Mouse (Mus musculus): ENCODE results near the gene Bag6.
"Not testable (repeated sequence)": the region's sequence is repeated elsewhere in the genome, so short reads cannot be mapped to it uniquely, and the experiment has no call there.

Bag6 gene

DNA sequence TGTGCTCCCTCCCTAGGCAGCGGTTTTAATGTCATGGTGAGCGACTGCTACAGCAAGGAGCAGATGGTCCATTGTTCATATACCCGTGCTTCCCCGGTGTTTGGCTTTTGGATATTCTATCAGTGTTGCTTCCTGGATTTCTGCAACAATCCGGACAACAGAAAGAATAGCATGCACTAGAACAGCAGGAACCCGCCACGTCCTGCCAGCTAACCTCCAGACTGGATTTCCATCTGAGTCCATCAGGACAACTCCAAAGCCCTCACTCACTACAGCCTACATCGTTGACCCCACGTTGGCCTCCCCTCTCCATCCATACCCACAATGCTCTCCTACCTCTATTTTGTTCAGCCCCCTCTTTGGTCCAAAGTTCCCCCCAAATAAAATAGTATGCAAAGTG is 23.2 kb upstream of the Bag6 start:
- no peak for DNase-seq (ENCODE audit: low read depth, low spot score)

DNA sequence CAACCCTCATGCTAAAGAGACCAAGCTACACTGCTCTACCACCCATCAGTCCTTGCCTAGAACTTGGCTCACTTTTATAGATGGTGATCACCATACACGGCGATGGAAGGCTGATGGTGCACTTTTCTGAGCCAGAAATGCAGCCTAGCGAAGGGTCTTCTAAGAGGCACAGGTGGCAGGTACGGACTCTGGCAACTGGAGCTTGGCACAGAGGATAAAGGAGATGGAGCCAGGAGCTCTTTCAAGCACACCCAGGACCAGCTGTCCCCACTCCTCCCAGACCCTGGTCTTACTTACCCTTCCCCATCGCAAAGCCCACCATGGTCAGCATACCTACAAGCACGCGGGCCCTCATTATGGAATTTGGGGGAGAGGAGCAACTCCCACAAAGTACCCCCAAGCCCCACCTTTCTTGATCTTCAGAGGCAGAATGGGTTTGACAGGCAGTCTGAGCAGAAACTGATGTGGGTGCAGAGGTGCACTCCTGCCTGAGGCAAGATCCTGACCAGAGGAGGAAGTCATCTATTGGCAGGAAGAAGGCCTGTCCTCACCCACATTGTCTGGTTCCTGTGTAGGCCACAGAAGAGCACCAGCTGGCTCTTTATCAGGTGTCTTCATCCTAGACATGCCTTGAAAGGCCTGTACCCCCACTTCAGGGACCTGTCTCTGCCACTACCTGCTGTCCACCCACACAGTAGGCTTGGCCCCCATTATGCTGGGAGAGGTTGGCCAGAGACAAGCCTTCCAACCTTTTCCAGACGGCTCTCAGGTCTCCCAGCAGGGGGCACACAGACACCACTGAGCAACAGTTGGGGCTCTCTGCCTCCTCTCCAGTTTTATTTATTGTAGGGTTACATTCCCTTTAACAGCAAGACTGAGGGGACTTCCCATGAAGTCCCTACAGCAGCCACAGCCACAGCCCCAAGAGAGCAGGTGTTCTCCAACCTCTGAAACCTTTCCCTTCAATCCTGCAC is 19.6 kb upstream of the Bag6 start, which contains the start of gene Ly6g5b:
Gene Ly6g5b (minus strand): TSS at position 383 of the 974 bp plus-strand sequence.
- no peak for DNase-seq (ENCODE audit: low read depth, low spot score)

DNA sequence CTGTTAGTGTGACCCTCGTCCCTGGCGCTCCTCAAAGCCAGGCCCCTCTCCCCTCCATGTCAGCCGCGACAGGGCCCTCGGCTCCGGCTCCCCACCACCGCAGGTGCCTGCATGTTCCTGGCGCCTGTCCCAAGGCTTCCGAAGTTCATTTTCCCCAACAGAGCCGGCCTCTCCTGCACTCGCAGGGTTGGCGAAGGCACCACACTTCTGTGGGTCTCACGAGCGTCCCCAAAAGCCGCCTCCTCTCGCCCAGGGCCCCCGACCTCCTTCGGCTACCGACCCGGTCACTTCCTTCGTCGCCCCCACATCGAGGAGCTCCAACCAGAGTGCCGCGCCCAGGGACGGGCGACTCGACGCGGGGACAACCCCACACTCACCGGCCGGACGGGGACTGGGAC is 14.2 kb upstream of the Bag6 start:
- DNase-seq (ENCODE audit: low read depth, low spot score), result no peak

DNA sequence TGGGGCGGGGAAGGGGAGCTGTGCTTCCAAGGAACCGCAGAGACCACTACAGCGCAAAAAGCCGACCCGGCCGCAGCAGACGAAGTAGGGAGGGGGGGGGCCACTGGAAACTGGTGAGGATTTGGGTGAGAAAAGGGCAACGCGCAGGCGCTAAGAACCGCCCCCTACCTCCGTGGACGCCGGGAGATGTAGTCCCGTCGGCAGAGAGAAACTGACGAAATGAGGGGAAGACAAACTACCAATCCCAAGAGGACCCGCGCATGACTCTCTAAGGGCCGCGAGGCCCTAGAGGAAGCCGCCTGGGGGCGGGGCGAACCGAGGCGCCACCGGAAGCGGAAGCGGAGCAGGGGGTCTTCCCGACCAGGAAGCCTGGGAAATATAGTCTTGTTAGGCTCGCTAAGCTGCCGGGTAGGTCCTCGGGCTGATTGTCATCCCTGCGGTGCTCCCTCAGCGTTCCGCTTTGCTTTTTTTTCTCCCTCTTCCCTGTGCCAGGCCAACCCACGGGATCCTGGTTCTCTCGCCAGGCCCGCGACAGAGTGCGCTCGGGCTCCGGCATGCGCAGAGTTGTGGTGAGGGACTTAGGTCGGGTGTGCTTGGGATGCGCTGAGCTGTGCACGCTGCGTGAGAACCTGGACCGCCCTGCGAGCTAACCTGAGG is 13.7 kb upstream of the Bag6 start, which contains the start of gene Gpank1:
Gene Gpank1 (plus strand): TSS at position 313 of the 657 bp plus-strand sequence.
- peak; percentile 93 for DNase-seq (ENCODE audit: low read depth, low spot score)

DNA sequence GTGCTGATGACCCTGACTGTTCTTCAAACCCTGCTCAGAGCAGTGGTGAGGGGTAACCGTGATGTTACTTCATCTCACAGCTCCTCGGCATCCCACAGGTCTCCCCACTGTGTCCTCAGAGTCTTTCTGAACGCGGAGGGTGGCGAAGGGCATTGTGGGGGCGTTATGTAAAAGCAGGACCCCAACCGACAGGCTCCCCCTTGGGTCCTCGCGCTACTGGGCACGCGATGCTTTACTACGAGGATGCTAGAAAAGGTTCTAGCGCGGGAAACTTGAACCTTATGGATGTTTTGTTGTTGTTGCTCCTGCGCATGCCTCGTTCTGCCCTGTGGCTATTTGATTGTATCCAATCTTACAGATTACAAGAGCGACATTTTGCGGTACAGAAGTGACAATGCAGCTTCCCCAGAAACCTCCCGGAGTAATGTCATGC is 13.1 kb upstream of the Bag6 start, which contains the start of gene Csnk2b:
Gene Csnk2b (minus strand): TSS at position 183 of the 433 bp plus-strand sequence.
- DNase-seq (ENCODE audit: low read depth, low spot score), result no peak

DNA sequence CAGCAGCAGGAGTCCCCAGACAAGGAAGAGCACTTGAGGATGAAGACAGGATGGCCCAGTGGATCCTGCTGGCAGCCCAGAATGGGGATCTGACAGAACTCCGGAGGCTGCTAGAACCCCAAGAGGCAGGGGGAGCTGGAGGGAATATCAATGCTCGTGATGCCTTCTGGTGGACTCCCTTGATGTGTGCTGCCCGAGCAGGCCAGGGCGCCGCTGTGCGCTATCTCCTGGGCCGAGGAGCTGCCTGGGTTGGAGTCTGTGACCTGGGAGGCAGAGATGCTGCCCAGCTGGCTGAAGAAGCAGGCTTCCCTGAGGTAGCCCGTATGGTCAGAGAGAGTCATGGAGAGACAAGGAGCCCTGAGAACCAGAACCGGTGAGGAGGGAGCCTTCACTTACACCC is 11.7 kb upstream of the Bag6 start:
- DNase-seq (ENCODE audit: low read depth, low spot score), result not testable (repeated sequence)

DNA sequence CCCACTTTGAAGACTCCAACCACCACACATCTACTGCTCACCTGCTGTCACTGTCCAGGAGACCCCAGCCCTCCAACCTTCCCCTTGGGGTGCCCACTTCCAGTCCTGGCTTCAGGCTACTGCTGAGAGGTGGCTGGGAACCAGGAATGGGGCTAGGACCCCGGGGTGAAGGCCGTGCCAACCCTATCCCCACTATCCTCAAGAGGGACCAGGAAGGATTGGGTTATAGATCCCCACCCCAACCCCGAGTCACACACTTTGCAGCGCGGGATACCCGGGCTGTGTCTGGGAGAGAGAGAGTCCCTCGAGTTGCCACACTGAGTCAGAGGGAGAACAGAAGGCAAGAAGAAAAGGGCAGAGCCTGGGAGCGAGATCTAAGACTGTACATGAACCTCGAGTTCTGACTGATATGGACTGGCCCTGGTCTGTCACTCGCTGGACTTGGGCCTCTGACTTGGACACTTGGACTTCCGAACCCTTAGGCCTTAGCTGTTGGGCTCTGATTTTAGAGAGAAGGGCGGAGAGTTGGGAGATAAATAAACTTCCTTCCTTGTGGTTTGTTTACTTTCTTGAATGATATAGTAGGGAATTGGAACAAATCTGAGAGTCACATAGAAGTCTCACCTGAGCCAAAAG is 10.6 kb upstream of the Bag6 start:
- DNase-seq (ENCODE audit: low read depth, low spot score), result not testable (repeated sequence)

DNA sequence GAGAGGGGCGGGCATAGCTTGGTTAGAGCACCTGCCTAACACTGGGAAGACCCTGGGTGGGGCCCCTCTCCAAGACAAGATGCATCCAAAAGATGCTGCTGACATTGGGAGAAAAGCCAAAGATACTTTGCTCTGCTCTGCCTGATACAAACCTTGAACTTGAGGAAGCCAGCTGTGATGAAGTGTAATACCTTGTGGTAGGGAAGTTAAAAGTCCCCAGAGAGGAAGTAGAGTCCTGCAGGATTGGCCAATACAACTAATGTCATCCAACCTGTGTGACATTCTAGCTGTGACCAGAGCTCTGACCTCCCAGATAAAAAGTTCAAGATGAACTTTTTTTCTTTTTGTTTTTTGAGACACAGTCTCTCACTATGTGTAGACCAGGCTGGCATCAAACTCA is 9.9 kb upstream of the Bag6 start:
- no peak for DNase-seq (ENCODE audit: low read depth, low spot score)

DNA sequence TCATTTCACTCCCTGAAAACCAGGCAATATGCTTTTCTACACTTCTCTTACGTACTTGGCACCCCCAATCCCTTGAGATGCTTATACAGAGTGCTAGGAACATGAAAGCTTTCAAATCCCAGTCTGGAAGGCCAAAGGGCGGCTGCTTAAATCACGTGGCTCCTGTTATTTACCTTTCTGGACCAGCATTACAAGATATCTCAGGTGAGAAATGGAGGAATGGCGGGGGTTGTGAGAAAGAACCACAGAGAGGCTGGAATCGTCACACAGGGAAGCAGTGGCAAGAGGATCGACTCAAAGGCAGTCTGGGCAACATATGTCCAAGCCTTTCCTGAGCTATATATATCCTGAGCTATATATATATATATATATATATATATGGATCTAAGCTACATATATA is 9.4 kb upstream of the Bag6 start:
- DNase-seq (ENCODE audit: low read depth, low spot score), result no peak

DNA sequence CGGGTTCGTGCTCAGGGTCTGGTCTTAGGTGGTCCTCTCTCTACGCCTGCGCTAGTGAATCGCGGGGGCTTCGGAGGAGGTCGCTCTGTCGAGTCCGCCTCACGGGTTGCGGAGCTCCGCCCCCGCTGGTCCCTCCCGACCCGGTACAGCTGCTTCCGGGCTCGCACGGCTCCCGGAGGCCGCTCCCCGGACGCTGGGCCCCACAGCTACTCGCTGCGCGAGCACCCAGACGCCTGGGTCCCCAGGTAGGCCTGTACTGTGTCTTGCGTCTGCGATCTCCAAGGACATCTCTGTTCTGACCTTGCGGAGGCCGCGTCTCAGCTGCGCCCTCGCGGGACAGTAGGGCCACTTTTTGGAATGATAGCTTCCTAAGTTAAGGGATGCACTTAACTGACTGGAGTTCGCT is 8.8 kb upstream of the Bag6 start, which contains the start of gene D17H6S53E:
Gene D17H6S53E (plus strand): TSS at position 168 of the 406 bp plus-strand sequence.
- DNase-seq (ENCODE audit: low read depth, low spot score), result no peak

DNA sequence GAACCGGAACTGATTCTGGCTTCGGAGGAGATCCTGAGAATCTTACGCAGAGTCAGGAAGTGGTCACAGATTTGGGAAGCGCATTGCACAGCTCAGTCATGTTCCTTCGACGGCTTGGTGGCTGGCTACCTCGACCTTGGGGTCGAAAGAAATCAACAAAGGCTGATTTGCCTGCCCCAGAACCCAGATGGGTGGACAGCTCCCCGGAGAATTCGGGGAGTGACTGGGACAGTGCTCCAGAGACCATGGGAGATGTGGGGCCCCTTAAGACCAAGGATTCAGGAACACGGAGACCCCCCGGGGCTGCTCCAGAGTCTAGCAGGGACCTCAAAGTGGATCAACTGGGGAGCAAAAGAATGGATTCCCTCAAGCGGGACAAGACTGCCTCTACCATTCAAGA is 8.0 kb upstream of the Bag6 start:
- no peak for DNase-seq (ENCODE audit: low read depth, low spot score)

DNA sequence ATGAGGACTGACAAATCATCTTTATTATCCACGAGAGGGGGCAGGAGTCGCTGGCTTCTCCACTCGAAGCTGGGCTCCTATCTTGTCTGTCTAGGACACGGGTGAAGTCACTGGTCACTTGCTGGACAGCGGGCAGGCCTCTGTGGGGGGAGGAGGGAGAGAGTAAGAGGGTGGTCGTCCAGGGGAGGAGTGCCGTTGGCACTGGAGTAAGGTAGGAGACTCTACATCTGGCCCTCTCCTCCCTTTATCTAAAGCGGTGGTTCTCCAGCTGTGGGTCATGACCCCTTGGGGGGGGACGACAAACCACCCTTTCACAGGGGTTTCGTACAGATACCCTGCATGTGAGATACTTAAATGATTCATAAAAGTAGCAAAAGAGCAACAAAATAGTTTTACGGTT is 6.0 kb upstream of the Bag6 start:
- DNase-seq (ENCODE audit: low read depth, low spot score), result no peak

DNA sequence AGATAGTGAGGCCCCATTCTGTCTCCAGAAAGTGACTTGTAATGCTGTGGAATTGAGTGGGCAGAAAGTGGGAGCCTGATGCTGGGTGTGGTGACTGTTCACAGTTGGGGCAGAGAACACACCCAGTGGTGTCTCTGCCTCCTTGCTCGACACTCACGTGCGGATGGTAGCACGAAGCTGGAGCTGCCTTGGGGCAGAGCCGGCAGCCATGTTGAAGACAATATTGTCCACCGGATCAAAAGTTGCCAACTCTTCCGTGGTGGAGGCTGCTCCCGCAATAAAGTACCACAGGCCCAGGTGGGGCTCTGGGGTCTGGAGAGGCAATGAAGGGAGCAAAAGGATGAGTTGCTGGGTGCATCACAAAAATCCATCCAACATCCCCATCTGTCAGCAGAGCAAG is 3.9 kb upstream of the Bag6 start:
- no peak for DNase-seq (ENCODE audit: low read depth, low spot score)

DNA sequence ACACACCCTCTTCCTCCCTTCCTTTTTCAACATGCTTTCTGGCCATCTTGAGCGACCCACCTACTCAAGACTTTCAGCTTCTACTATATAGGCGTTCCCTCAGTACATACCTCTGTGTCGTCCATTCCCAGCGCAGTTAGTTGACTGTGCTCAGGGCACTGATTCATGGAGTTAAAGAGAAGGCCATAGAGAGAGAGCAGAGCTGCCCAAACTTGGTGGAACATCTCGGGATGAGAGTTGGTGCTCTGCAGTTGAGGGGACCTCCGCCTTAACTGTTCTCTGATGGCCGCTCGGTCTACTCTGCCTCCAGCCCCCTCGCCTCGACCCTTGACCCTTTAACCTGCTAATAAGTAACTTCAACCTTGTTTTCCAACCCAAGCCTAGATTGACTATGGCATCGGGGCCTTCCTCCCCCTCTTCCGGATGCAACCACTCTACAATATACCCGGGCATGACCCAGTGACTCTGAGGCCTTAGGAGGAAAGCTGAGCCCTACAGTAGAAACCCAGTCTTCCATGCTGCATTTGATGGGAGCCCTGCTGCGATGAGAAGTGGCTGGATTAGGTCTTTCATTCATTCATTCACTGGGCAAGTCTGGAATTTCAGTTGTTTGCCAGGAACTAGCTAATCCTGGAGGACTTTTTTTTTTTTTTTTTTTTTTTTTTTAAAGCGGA is 3.3 kb upstream of the Bag6 start, which contains the start of gene Apom:
Gene Apom (minus strand): TSS at position 551 of the 674 bp plus-strand sequence.
- no peak for DNase-seq (ENCODE audit: low read depth, low spot score)

DNA sequence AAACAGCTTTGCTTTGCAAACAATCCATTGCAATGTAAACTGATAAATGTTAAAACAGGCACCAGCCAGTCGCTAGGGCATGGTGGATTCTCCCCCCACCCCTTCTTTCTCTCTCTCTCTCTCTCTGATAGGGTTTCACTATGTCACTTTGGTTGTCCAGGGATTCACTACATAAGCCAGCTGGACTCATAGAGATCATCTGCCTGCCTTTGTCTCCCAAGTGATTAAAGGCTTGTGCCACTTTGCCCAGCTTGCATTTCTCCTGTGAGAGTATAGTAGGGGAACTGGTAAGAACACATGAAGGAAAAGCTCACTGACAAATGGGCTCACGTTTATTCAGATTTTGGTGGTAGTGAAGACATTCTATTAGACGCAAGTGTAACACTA is 2.8 kb upstream of the Bag6 start:
- DNase-seq (ENCODE audit: low read depth, low spot score), result no peak

DNA sequence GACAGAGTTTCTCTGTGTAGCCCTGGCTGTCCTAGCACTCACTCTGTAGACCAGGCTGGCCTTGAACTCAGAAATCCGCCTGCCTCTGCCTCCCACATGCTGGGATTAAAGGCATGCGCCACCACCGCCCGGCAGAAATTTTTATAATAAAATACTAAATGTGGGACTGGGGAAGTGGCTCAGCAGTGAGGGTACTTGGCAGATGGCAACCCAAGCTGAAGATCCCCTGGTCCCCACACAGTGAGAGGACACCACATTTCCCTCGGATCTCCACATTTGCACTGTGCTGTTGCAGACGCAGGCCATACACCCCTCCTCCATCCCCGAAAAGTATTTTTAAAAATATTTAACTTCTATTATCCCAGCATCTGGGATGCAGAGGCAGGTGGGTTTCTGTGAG is 1.5 kb upstream of the Bag6 start:
- no peak for DNase-seq (ENCODE audit: low read depth, low spot score)

DNA sequence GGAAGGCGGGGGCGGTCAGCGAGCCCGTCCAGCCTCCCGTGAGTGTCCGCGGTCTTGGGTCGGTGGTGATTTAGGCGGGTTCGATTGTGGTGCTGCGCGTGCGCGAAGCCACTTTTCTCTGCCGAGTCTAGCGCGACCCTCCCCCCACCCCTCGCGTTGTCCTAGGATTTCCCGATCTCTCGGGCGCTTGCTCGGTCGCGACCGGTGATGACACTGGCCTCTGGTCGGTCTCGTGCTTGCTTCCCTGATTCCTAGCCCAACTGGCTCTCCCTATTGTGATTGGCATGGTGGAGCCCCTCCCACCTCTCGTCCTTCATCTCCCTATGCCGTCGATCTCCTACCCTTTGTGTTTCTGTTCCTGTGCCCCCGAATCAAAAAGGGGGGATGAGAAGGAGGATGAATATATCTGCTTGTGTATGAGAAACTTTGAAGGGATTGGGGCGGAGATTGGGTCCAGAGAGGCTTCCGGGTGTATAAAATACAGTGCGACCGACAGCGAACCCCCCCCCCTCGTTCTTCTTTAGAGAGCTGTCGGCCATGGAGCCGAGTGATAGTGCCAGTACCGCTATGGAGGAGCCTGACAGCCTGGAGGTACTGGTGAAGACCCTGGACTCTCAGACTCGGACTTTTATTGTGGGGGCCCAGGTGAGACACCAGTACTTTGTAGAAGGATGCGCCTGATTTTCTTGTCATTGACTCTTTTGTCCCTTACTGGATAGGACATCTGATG is 778 bp downstream of the Bag6 start:
- DNase-seq (ENCODE audit: low read depth, low spot score), result no peak

DNA sequence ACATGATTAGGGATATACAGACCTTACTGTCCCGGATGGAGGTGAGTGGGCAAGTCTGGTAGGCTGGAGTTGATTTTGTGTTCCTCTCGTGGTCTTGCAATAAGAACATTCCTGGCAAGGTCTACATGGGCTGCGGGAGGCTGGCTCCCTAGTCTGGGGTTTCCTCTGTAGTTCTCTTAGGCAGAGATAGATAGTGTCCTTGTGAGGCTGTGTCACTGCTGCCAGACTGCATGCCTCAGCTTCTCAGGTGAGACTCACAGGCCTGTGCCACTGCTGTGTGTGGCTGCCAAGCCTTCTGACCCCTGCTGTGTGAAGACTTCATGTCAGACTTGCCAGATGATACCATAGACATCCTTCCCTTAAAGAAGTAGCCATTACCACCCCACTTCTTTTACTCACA is 4.3 kb downstream of the Bag6 start:
- no peak for DNase-seq (ENCODE audit: low read depth, low spot score)

DNA sequence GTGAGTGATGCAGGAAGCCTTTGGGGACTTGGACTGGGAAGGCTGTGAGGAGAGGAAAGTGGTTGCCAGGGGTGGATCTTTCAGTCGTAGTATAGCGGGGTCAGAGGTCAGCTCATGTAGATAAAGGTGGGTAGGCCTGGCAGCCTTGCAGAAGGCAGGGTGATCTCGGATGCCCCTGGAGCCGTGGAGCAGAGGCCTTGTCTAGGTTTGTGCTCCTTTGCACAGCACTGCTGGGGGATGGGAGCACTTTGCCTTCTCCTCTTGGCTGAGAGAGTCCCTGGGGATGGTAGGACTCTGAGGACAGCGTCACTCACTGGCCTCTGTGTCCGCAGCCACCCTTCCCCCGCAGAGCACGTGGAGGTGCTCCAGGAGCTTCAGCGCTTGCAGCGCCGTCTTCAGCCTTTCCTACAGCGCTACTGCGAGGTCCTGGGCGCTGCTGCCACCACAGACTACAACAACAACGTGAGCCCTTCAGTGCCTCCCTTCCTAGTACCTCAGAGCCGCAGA is 5.6 kb downstream of the Bag6 start:
- no peak for DNase-seq (ENCODE audit: low read depth, low spot score)

DNA sequence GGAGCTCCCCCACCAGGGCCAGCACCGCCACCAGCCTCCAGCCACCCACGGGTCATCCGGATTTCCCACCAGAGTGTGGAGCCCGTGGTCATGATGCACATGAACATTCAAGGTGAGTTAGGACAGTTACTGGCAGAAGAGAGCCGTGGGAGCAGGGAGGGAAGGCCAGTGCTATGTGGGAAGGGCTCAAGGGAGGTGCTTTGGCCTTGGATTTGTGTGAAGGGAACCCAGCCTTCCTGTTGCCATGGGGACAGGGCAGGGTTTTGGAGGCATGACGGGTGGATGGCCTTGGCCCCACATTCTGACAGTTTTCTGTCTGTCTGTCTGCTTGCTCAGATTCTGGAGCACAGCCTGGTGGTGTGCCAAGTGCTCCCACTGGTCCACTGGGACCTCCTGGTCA is 7.0 kb downstream of the Bag6 start:
- DNase-seq (ENCODE audit: low read depth, low spot score), result no peak

DNA sequence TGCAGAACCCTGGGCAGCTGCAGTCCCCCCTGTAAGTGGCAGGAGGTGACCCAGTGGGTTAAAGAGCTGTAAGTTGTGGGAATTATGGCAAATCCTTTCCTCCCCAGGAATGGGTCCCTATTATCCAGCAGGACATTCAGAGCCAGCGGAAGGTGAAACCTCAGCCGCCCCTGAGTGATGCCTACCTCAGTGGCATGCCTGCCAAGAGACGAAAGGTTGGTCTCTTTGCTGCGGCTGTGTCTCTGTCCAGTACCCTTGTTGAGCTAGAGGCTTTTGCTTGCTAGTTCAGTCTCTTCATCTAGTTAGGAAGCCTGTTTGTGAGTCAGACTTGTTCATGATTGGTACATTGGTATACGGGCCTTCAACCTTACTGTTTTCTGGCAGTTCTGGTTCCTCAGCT is 11.2 kb downstream of the Bag6 start:
- DNase-seq (ENCODE audit: low read depth, low spot score), result no peak
